Mouse (Mus musculus) ES-E14 (cell line): ENCODE measurements around the gene Trak2. TPM values are rescaled to one million over a fixed set of nuclear protein-coding genes. Genes with fewer than 3 reads are reported as not detected.
A peak's percentile ranks its signal among the peaks of the same experiment; 100 is the strongest.

Experiments
- DNase-seq: peaks from one replicate; pipeline ENCODE4 v3.0.0-alpha.2; 2013; ENCODE audit warnings: low read depth, low spot score
- H3K27ac ChIP-seq: 2 replicates; pipeline ENCODE4 v1.5.1; 2012; ENCODE audit warnings: low read depth, mild to moderate bottlenecking, low read length, moderate library complexity, mixed read lengths; ENCODE audit not compliant: poor library complexity, insufficient read depth, severe bottlenecking
- H3K36me3 ChIP-seq: 2 replicates; pipeline ENCODE4 v1.6.1; 2012; ENCODE audit warnings: mild to moderate bottlenecking, low read length, moderate library complexity, mixed read lengths; ENCODE audit not compliant: control insufficient read depth, poor library complexity, insufficient read depth, severe bottlenecking
- H3K4me1 ChIP-seq, 2 experiments: fragments of 150-350 bp in 1 of 2; sonication (generic) in 1 of 2; 2 replicates each; pipeline ENCODE4 v1.6.1; 2012; ENCODE audit warnings: low read length in 2 of 2, mild to moderate bottlenecking in 1 of 2, mixed read lengths in 1 of 2; ENCODE audit not compliant: control insufficient read depth in 2 of 2, insufficient read depth in 2 of 2, poor library complexity in 1 of 2
- H3K4me3 ChIP-seq, 2 experiments: fragments of 150-350 bp in 1 of 2; sonication (generic) in 1 of 2; 2 replicates each; pipeline ENCODE4 v1.5.1; 2012; ENCODE audit warnings: low read length in 2 of 2, low read depth in 1 of 2, mild to moderate bottlenecking in 1 of 2, mixed read lengths in 1 of 2; ENCODE audit not compliant: insufficient read depth in 1 of 2, poor library complexity in 1 of 2, severe bottlenecking in 1 of 2
- H3K9ac ChIP-seq: 2 replicates; pipeline ENCODE4 v1.6.1; 2012; ENCODE audit warnings: low read depth, mild to moderate bottlenecking, low read length, mixed read lengths; ENCODE audit not compliant: poor library complexity, insufficient read depth, severe bottlenecking
- H3K9me3 ChIP-seq: fragments of 150-350 bp; sonication (generic); 2 replicates; pipeline ENCODE4 v1.6.1; 2012; ENCODE audit warnings: low read depth, mild to moderate bottlenecking, low read length; ENCODE audit not compliant: control insufficient read depth, insufficient read depth
- CHD2 ChIP-seq: IDR thresholded peaks from 2 replicates; pipeline ENCODE4 v1.6.1; 2014; ENCODE audit warnings: mild to moderate bottlenecking, low read depth, low read length, inconsistent platforms
- HCFC1 ChIP-seq: IDR thresholded peaks from 2 replicates; pipeline ENCODE4 v1.6.1; 2012; ENCODE audit warnings: low read length, inconsistent platforms, borderline replicate concordance; ENCODE audit not compliant: insufficient read depth
- MAFK ChIP-seq: IDR thresholded peaks from 2 replicates; pipeline ENCODE4 v1.6.1; 2014; ENCODE audit warnings: mild to moderate bottlenecking, low read depth, low read length, inconsistent platforms; ENCODE audit not compliant: insufficient read depth
- ZC3H11A ChIP-seq: IDR thresholded peaks from 2 replicates; pipeline ENCODE4 v1.6.1; 2012; ENCODE audit warnings: low read depth, mild to moderate bottlenecking, inconsistent platforms, low read length, borderline replicate concordance
- ZNF384 ChIP-seq: IDR thresholded peaks from 2 replicates; pipeline ENCODE4 v1.6.1; 2012; ENCODE audit warnings: low read depth, low read length, inconsistent platforms
- in situ Hi-C, 2 experiments: fragments of 600-800 bp; cut with MboI; formaldehyde crosslinking; loops; one replicate each; pipeline ENCODE4 v1.15.1; 2025; ENCODE audit warnings: low sequenced_read_pairs in 2 of 2, inconsistent platforms in 1 of 2; ENCODE audit not compliant: unreplicated experiment in 2 of 2
- total RNA-seq: library from RNA; depleted of rRNA; stranded (reverse); fragments of 300-350 nt; gene quantifications from 2 replicates; pipeline ENCODE4 v1.2.3, GENCODE M21; 2012

Trak2 gene
- total RNA-seq, 1 experiment = 19.7 TPM

DNA sequence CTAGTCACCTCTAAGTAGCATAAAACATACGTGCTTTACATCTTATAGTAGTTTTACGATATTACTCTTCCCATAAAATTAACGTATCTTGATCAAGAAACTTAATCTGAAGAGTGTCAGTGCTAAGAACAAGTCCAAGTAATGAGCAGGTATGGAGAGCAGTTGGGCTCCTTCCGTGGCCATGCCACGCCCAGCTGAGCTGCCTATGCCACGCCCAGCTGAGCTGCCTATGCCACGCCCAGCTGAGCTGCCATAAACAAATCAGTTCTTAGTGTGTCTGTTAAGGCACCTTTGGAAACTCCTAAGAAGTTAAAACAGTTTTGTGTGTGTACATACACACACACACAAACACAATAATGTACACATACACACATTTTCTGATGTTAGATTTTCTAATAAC lies 19.9 kb upstream of the Trak2 start:
- TF ChIP-seq ZC3H11A = no peak
- in situ Hi-C loops = no loop called here
- H3K36me3 ChIP-seq = no peaks in the 10 kb centered on the region

DNA sequence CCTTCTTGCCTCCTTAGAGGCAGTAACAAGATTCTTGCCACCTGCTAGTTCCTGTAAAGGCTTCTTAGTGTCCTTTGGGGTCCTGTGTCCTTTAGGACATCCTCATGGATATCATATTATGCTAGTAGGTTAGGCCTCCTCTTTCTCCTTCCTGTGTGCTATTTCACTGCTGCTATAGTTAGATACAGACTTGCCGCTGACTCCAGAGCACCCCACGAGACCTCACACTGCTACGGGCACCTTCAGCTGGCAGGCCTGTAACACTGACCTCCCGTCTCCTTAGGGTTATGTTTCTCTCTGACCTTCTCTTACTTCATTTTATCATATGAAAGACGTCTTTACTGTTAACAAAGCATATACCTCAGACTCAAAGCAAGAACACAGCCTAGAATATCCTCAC lies 11.4 kb upstream of the Trak2 start:
- Histone ChIP-seq H3K4me1 (no peaks in the 10 kb centered on the region), H3K36me3 (no peaks in the 10 kb centered on the region), H3K4me3 (no peak overlapping the region), H3K27ac (no peak overlapping the region), H3K9ac (no peak overlapping the region), H3K9me3 (no peaks in the 10 kb centered on the region)
- DNase-seq = no peak
- TF ChIP-seq MAFK (no peak), CHD2 (no peak), ZNF384 (no peak), HCFC1 (no peak), ZC3H11A (no peak)
- in situ Hi-C loops = no loop called here

More for the DNA sequence above, 19.9 kb upstream of the Trak2 start:
- Histone ChIP-seq H3K9me3 (no peaks in the 10 kb centered on the region), H3K9ac (no peak overlapping the region), H3K27ac (no peak overlapping the region), H3K4me3 (no peak overlapping the region), H3K4me1 (peaks cover 0 to 1% of the 10 kb centered on the region in 2 experiments; a peak in 1 of 4 replicates)
- no peak for DNase-seq

GRCm38 (mm10) chr1:58982276-58982675 lies 9.0 kb upstream of the Trak2 start:
- in situ Hi-C loops = no loop called here
- H3K36me3 ChIP-seq = no peaks in the 10 kb centered on the region
- H3K27ac ChIP-seq = no peak overlapping the region
- H3K4me1 ChIP-seq = no peaks in the 10 kb centered on the region
- DNase-seq = no peak
- no peak for TF ChIP-seq HCFC1
- TF ChIP-seq MAFK = no peak
- TF ChIP-seq CHD2 = no peak
- no peak for TF ChIP-seq ZC3H11A
- no peak for TF ChIP-seq ZNF384
- no peaks in the 10 kb centered on the region for H3K9me3 ChIP-seq
- no peak overlapping the region for H3K4me3 ChIP-seq
- no peak overlapping the region for H3K9ac ChIP-seq

DNA sequence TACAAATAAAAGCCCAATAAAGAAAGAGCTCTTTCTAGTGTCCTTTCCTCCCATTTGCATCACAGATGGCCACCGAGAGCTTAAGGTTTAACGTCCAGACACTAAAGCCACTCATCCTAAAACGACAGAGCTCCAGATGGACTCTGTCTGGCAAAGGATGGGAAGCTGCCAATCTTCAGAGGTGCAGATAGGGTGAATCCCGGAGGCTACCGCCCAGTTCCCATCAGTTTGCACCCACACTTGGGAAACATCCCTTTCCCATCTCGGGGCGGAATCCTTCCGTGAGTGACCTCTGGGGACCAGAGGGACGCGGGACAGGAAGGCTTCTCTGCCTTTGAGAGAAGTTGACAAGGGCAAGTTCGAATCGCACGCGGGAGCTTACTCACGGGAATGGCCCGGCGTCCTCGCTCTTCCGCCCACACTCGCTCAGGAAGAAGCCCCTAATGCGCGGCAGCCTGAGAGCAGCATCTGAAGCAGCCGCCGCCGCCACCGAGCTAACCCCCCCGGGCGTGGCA lies 322 bp downstream of the Trak2 start:
- Histone ChIP-seq H3K36me3 (no peaks in the 10 kb centered on the region), H3K4me3 (peak overlapping the region; percentile 87 to 93), H3K9ac (peak overlapping the region; percentile 78), H3K27ac (no peak overlapping the region), H3K4me1 (no peaks in the 10 kb centered on the region; a peak in 2 of 4 replicates), H3K9me3 (no peaks in the 10 kb centered on the region)
- in situ Hi-C loops = no loop called here
- TF ChIP-seq HCFC1 (no peak), ZC3H11A (no peak), ZNF384 (no peak)
- DNase-seq = no peak

GRCm38 (mm10) chr1:58971097-58971496 lies 2.1 kb downstream of the Trak2 start:
- H3K4me1 ChIP-seq = no peaks in the 10 kb centered on the region; a peak in 2 of 4 replicates
- DNase-seq = no peak
- no peak overlapping the region for H3K27ac ChIP-seq
- H3K36me3 ChIP-seq = no peaks in the 10 kb centered on the region
- no peaks in the 10 kb centered on the region for H3K9me3 ChIP-seq
- H3K9ac ChIP-seq = no peak overlapping the region
- in situ Hi-C loops = no loop called here
- TF ChIP-seq ZC3H11A = no peak
- TF ChIP-seq CHD2 = no peak
- no peak overlapping the region for H3K4me3 ChIP-seq
